Comparison of ENCODE assay signal across 8 mouse cellular contexts in the genomic region with DNA sequence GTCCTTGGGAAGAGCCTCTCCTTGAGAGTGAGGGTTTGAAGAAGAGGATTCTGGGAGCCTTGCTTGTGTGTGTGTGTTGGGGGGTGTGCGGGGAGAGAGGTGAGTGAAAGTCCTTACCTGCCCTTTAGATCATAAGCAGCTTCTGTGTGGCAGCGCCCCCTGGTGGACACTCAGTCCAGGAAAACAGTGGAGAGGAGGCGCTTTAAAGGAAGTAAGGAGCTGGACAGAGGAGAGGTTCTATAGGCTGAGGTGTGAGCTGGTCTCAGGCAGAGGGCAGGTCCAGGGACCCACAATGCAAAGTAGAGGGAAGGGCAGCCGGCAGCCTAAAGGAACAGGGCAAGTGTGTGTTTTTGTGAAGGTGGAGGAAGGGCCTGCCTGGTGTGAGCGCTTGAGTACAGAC. TPM values are rescaled to one million over a fixed set of nuclear protein-coding genes. Genes with fewer than 3 reads are reported as not detected.
DNase-seq lines count a peak whose midpoint lies in the region; ATAC-seq and TF ChIP-seq lines count a peak whose summit lies in the region.

No protein-coding gene starts in this region.

- H3K36me3 ChIP-seq in heart, embryonic 16.5 days (ENCODE audit: control insufficient read depth, insufficient read depth) = peaks cover 6% of the 10 kb centered on the region
- H3K36me3 ChIP-seq in lung, embryonic 14.5 days (ENCODE audit: insufficient read depth) = peaks cover 28% of the 10 kb centered on the region; the same call in 1 of the 2 replicates

- no peaks in the 10 kb centered on the region for H3K27me3 ChIP-seq in heart, embryonic 16.5 days (ENCODE audit: control insufficient read depth, insufficient read depth, low read length)
- no peaks in the 10 kb centered on the region for H3K27me3 ChIP-seq in lung, embryonic 14.5 days (ENCODE audit: insufficient read depth, low read length)

- no peak overlapping the region for H3K9ac ChIP-seq in heart, embryonic 16.5 days (ENCODE audit: low read length)
- H3K9ac ChIP-seq in lung, embryonic 14.5 days = no peak overlapping the region

- 30% methylated on average over 5 of the region's 5 CpGs for WGBS in heart, embryonic 16.5 days
- 20% methylated on average over 5 of the region's 5 CpGs for WGBS in lung, embryonic 14.5 days

- peak; percentile 95 for TF ChIP-seq CTCF in lung, embryonic 14.5 days (IDR thresholded peaks at IDR 0.05; ENCODE audit: low read depth)

- H3K4me2 ChIP-seq in heart, embryonic 16.5 days (ENCODE audit: low read depth, low read length) = no peak overlapping the region
- no peak overlapping the region for H3K4me2 ChIP-seq in lung, embryonic 14.5 days

- DNase-seq in brain, adult 2 months (ENCODE audit: low read depth, low spot score) = peak; percentile 92
- peak; percentile 91 to 92 for DNase-seq in kidney, postnatal 4 days
- peak; percentile 84 for DNase-seq in lung, embryonic 14.5 days
- DNase-seq in ovary, adult 18-20 months (ENCODE audit: low spot score) = peak; percentile 37
- peak; percentile 60 for DNase-seq in testis, postnatal 14 days (ENCODE audit: low spot score)

- peak; percentile 86 for ATAC-seq in CD4-positive, CD25-positive, alpha-beta regulatory T cell, adult 4 months
- ATAC-seq in erythroid progenitor cell, adult 5-6 weeks (replicated peaks; ENCODE audit: low FRiP score, poor library complexity, severe bottlenecking) = peak; percentile 68
- ATAC-seq in heart, embryonic 16.5 days (replicated peaks; ENCODE audit: extremely low read depth, insufficient read depth, low FRiP score) = 0 out of 2 replicates have a peak, but pooled peaks have one; percentile 34
- peak; percentile 57; the same call in 1 of the 2 replicates for ATAC-seq in lung, embryonic 14.5 days (ENCODE audit: insufficient read depth)

- H3K9me3 ChIP-seq in heart, embryonic 16.5 days (replicated peaks; ENCODE audit: control insufficient read depth, low read length) = no peaks in the 10 kb centered on the region
- H3K9me3 ChIP-seq in lung, embryonic 14.5 days (ENCODE audit: low read depth, low read length) = no peaks in the 10 kb centered on the region

- no peak overlapping the region for H3K4me3 ChIP-seq in heart, embryonic 16.5 days (ENCODE audit: low read length)
- no peak overlapping the region for H3K4me3 ChIP-seq in lung, embryonic 14.5 days (ENCODE audit: low read depth, low read length)

- no peak overlapping the region for H3K27ac ChIP-seq in heart, embryonic 16.5 days (ENCODE audit: low read length)
- H3K27ac ChIP-seq in lung, embryonic 14.5 days (ENCODE audit: low read depth) = no peak overlapping the region

- no peaks in the 10 kb centered on the region for H3K4me1 ChIP-seq in heart, embryonic 16.5 days (ENCODE audit: control insufficient read depth, insufficient read depth, low read length)
- H3K4me1 ChIP-seq in lung, embryonic 14.5 days (ENCODE audit: insufficient read depth) = no peaks in the 10 kb centered on the region

RNA-seq across cellular contexts. Expression of a gene that starts 8.7 kb away (rescaled TPM):
- 1 to 10 TPM; 1.8 to 2.2 TPM for polyA plus RNA-seq in CD4-positive, CD25-positive, alpha-beta regulatory T cell, adult 4 months (2017; shearing (Covaris generic))
- 0.36 TPM in 1 of 2 replicates, not detected in the other for total RNA-seq in erythroid progenitor cell, adult 5-6 weeks (2015; ENCODE audit: low replicate concordance)
- 0.13 and 0.68 TPM in 2 replicates for total RNA-seq in erythroid progenitor cell, adult 5-6 weeks (2017; ENCODE audit: low replicate concordance)
- polyA plus RNA-seq in heart, embryonic 16.5 days (2015; fragmentation: Nextera tagmentation; extraction: Ambion mirVana) = 3.2 and 3.5 TPM in 2 replicates
- polyA plus RNA-seq in lung, embryonic 14.5 days (2014; fragmentation: Nextera tagmentation; extraction: Ambion mirVana) = 4.7 and 5.6 TPM in 2 replicates

RNA-seq across cellular contexts. Expression of a gene that starts 8.8 kb away (rescaled TPM):
- polyA plus RNA-seq in CD4-positive, CD25-positive, alpha-beta regulatory T cell, adult 4 months (2017; shearing (Covaris generic)) = 100 to 1,000 TPM; 416 to 450 TPM
- total RNA-seq in erythroid progenitor cell, adult 5-6 weeks (2015; ENCODE audit: low replicate concordance) = 54.1 and 65.2 TPM in 2 replicates
- total RNA-seq in erythroid progenitor cell, adult 5-6 weeks (2017; ENCODE audit: low replicate concordance) = 69.1 and 112 TPM in 2 replicates
- polyA plus RNA-seq in heart, embryonic 16.5 days (2015; fragmentation: Nextera tagmentation; extraction: Ambion mirVana) = 389 and 421 TPM in 2 replicates
- 548 and 630 TPM in 2 replicates for polyA plus RNA-seq in lung, embryonic 14.5 days (2014; fragmentation: Nextera tagmentation; extraction: Ambion mirVana)

RNA-seq across cellular contexts. Expression of a gene that starts 19.4 kb away (rescaled TPM):
- polyA plus RNA-seq in CD4-positive, CD25-positive, alpha-beta regulatory T cell, adult 4 months (2017; shearing (Covaris generic)) = 10 to 100 TPM; 42.6 to 52.6 TPM
- 1.3 TPM in 1 of 2 replicates, not detected in the other for total RNA-seq in erythroid progenitor cell, adult 5-6 weeks (2015; ENCODE audit: low replicate concordance)
- 2.6 and 4.9 TPM in 2 replicates for total RNA-seq in erythroid progenitor cell, adult 5-6 weeks (2017; ENCODE audit: low replicate concordance)
- 30.2 and 30.8 TPM in 2 replicates for polyA plus RNA-seq in heart, embryonic 16.5 days (2015; fragmentation: Nextera tagmentation; extraction: Ambion mirVana)
- 23.4 and 25.3 TPM in 2 replicates for polyA plus RNA-seq in lung, embryonic 14.5 days (2014; fragmentation: Nextera tagmentation; extraction: Ambion mirVana)

RNA-seq across cellular contexts. Expression of a gene that starts 26.2 kb away (rescaled TPM):
- 1 to 10 TPM; 2.0 to 2.9 TPM for polyA plus RNA-seq in CD4-positive, CD25-positive, alpha-beta regulatory T cell, adult 4 months (2017; shearing (Covaris generic))
- total RNA-seq in erythroid progenitor cell, adult 5-6 weeks (2015; ENCODE audit: low replicate concordance) = 6.5 and 7.1 TPM in 2 replicates
- 5.7 and 11.3 TPM in 2 replicates for total RNA-seq in erythroid progenitor cell, adult 5-6 weeks (2017; ENCODE audit: low replicate concordance)
- polyA plus RNA-seq in heart, embryonic 16.5 days (2015; fragmentation: Nextera tagmentation; extraction: Ambion mirVana) = 4.5 and 6.7 TPM in 2 replicates
- polyA plus RNA-seq in lung, embryonic 14.5 days (2014; fragmentation: Nextera tagmentation; extraction: Ambion mirVana) = 6.5 and 6.8 TPM in 2 replicates

RNA-seq across cellular contexts. Expression of a gene that starts 53.3 kb away (rescaled TPM):
- not detected for polyA plus RNA-seq in CD4-positive, CD25-positive, alpha-beta regulatory T cell, adult 4 months (2017; shearing (Covaris generic))
- total RNA-seq in erythroid progenitor cell, adult 5-6 weeks (2015; ENCODE audit: low replicate concordance) = not detected in 2 replicates
- not detected in 2 replicates for total RNA-seq in erythroid progenitor cell, adult 5-6 weeks (2017; ENCODE audit: low replicate concordance)
- 0.20 TPM in 1 of 2 replicates, not detected in the other for polyA plus RNA-seq in heart, embryonic 16.5 days (2015; fragmentation: Nextera tagmentation; extraction: Ambion mirVana)
- polyA plus RNA-seq in lung, embryonic 14.5 days (2014; fragmentation: Nextera tagmentation; extraction: Ambion mirVana) = not detected in 2 replicates

Comparison
In these comparisons a context has a peak if more than half of its experiments do, and no peak if none do; other contexts are left out.
1. ATAC-seq: peak in every context shown above with its lines; median percentile 86 in CD4-positive, CD25-positive, alpha-beta regulatory T cell, adult 4 months; 68 in erythroid progenitor cell, adult 5-6 weeks; 57 in lung, embryonic 14.5 days; 34 in heart, embryonic 16.5 days.
2. DNase-seq: peak in every context shown above with its lines; median percentile 92 in brain, adult 2 months; 92 in kidney, postnatal 4 days; 84 in lung, embryonic 14.5 days; 60 in testis, postnatal 14 days; 37 in ovary, adult 18-20 months.